Mouse (Mus musculus) fibroblast of lung, adult 2 months (primary cell): ENCODE data around the gene Map4k3.

Experiments used
- DNase-seq: peaks from one replicate; pipeline ENCODE4 v3.0.0-alpha.2; 2011; ENCODE audit warnings: low read depth

Map4k3 gene

GRCm38 (mm10) chr17:80683041-80683440 lies 45.2 kb downstream of the Map4k3 start:
- DNase-seq: no peak

- no peak for DNase-seq
These were observed 50.1 kb downstream of the Map4k3 start for GRCm38 (mm10) chr17:80678190-80678589.

GRCm38 (mm10) chr17:80676859-80677535 lies 51.3 kb downstream of the Map4k3 start:
- no peak for DNase-seq

- DNase-seq: no peak
These were observed 52.1 kb downstream of the Map4k3 start for GRCm38 (mm10) chr17:80676211-80676610.

- no peak for DNase-seq
These were observed 57.9 kb downstream of the Map4k3 start for GRCm38 (mm10) chr17:80670395-80670794.

- no peak for DNase-seq
These were observed 64.7 kb downstream of the Map4k3 start for GRCm38 (mm10) chr17:80663623-80664022.

GRCm38 (mm10) chr17:80662836-80663620 lies 65.3 kb downstream of the Map4k3 start:
- no peak for DNase-seq

GRCm38 (mm10) chr17:80661896-80662295 lies 66.4 kb downstream of the Map4k3 start:
- DNase-seq: no peak

GRCm38 (mm10) chr17:80660707-80661380 lies 67.4 kb downstream of the Map4k3 start:
- DNase-seq: no peak

- no peak for DNase-seq
These were observed 68.1 kb downstream of the Map4k3 start for GRCm38 (mm10) chr17:80660234-80660633.

- no peak for DNase-seq
These were observed 68.5 kb downstream of the Map4k3 start for GRCm38 (mm10) chr17:80659821-80660220.

- DNase-seq: no peak
These were observed 74.0 kb downstream of the Map4k3 start for GRCm38 (mm10) chr17:80654323-80654722.

GRCm38 (mm10) chr17:80652740-80653139 lies 75.5 kb downstream of the Map4k3 start:
- no peak for DNase-seq

- DNase-seq: no peak
These were observed 81.4 kb downstream of the Map4k3 start for GRCm38 (mm10) chr17:80646843-80647242.

- DNase-seq: no peak
These were observed 82.2 kb downstream of the Map4k3 start for GRCm38 (mm10) chr17:80646131-80646530.

- DNase-seq: no peak
These were observed 82.6 kb downstream of the Map4k3 start for GRCm38 (mm10) chr17:80645694-80646034.

- DNase-seq: no peak
These were observed 83.1 kb downstream of the Map4k3 start for GRCm38 (mm10) chr17:80644983-80645693.

GRCm38 (mm10) chr17:80644567-80644966 lies 83.7 kb downstream of the Map4k3 start:
- DNase-seq: no peak

GRCm38 (mm10) chr17:80638121-80638520 lies 90.2 kb downstream of the Map4k3 start:
- no peak for DNase-seq

- DNase-seq: no peak
These were observed 92.5 kb downstream of the Map4k3 start for GRCm38 (mm10) chr17:80635794-80636193.

GRCm38 (mm10) chr17:80632846-80633245 lies 95.4 kb downstream of the Map4k3 start:
- DNase-seq: no peak

GRCm38 (mm10) chr17:80632354-80632753 lies 95.9 kb downstream of the Map4k3 start:
- no peak for DNase-seq
